Mouse (Mus musculus) embryonic facial prominence, embryonic 13.5 days (tissue): ENCODE results near the gene Slc22a15. TPM values are rescaled to one million over a fixed set of nuclear protein-coding genes. Genes with fewer than 3 reads are reported as not detected.

Experiments used
- ATAC-seq: fragments of 200-750 bp; cut with Nextera tagmentation; 2 replicates; pipeline ENCODE4 v1.8.0; 2017; ENCODE audit warnings: low read depth; ENCODE audit not compliant: insufficient number of reproducible peaks, insufficient read depth, low FRiP score, low TSS enrichment
- H3K27ac ChIP-seq: fragments of 300-500 bp; sonication (generic); 2 replicates; pipeline ENCODE4 v1.5.1; 2015; ENCODE audit warnings: moderate library complexity, mild to moderate bottlenecking, inconsistent platforms
- H3K27me3 ChIP-seq: fragments of 300-500 bp; sonication (generic); 2 replicates; pipeline ENCODE4 v1.6.1; 2015; ENCODE audit warnings: mild to moderate bottlenecking, inconsistent platforms
- H3K36me3 ChIP-seq: fragments of 300-500 bp; sonication (generic); 2 replicates; pipeline ENCODE4 v1.6.1; 2015; ENCODE audit warnings: mild to moderate bottlenecking, inconsistent platforms
- H3K4me1 ChIP-seq: fragments of 300-500 bp; sonication (generic); 2 replicates; pipeline ENCODE4 v1.6.1; 2015; ENCODE audit warnings: inconsistent platforms
- H3K4me2 ChIP-seq: fragments of 300-500 bp; sonication (generic); 2 replicates; pipeline ENCODE4 v1.6.1; 2015; ENCODE audit warnings: moderate library complexity, mild to moderate bottlenecking, inconsistent platforms
- H3K4me3 ChIP-seq: fragments of 300-500 bp; sonication (generic); 2 replicates; pipeline ENCODE4 v1.5.1; 2015; ENCODE audit warnings: mild to moderate bottlenecking, inconsistent platforms
- H3K9ac ChIP-seq: fragments of 300-500 bp; sonication (generic); 2 replicates; pipeline ENCODE4 v1.6.1; 2015; ENCODE audit warnings: mild to moderate bottlenecking, inconsistent platforms
- H3K9me3 ChIP-seq: fragments of 300-500 bp; sonication (generic); 2 replicates; pipeline ENCODE4 v1.6.1; 2016; ENCODE audit warnings: inconsistent platforms
- WGBS: fragments of 180-500 bp; shearing (Covaris S2); methylation state at CpG from one replicate; pipeline ENCODE4 v1.1.7; 2015; ENCODE audit warnings: mixed read lengths; 5-methylcytosine and 5-hydroxymethylcytosine counted together
- polyA plus RNA-seq: library from polyadenylated mRNA; unstranded; fragments of >200 nt; fragmentation: Nextera tagmentation; extraction: Ambion mirVana; gene quantifications from 2 replicates; pipeline ENCODE4 v1.2.1, GENCODE M21; 2015

Slc22a15 gene
- polyA plus RNA-seq, 1 experiment from 2014 or later = 5.6 TPM

DNA sequence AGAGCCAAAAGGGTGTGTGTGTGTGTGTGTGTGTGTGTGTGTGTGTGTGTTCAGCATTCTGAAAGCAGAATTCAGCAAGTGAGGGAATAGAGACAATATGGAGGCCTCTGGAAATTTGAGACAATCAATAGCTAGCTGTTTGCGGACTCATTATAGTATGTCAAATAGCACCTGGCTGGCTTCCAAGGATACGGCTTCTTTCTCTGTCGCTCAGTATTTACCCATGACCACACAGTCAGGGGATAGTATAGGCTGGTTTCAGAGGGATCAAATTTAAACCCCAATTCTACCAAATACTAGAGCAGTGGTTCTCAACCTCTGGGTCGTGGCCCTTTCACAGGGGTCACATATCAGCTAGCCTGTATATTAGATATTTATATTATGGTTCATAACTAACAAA, 39.2 kb downstream of the Slc22a15 start:
- ATAC-seq = no peak; the same call in 1 of the 2 replicates
- Histone ChIP-seq H3K9me3 (no peaks in the 10 kb centered on the region), H3K4me2 (no peak overlapping the region), H3K36me3 (peaks cover 7% of the 10 kb centered on the region; the same call in 1 of the 2 replicates), H3K4me1 (0 out of 2 replicates have a peak, but pooled peaks cover 12% of the 10 kb centered on the region), H3K27ac (no peak overlapping the region), H3K4me3 (no peak overlapping the region), H3K9ac (no peak overlapping the region), H3K27me3 (no peaks in the 10 kb centered on the region)
- 43% methylated on average over 4 of the region's 4 CpGs for WGBS

GRCm38 (mm10) chr3:101883902-101884301, 40.4 kb downstream of the Slc22a15 start:
- 67% methylated on average over 3 of the region's 3 CpGs for WGBS
- ATAC-seq = no peak

DNA sequence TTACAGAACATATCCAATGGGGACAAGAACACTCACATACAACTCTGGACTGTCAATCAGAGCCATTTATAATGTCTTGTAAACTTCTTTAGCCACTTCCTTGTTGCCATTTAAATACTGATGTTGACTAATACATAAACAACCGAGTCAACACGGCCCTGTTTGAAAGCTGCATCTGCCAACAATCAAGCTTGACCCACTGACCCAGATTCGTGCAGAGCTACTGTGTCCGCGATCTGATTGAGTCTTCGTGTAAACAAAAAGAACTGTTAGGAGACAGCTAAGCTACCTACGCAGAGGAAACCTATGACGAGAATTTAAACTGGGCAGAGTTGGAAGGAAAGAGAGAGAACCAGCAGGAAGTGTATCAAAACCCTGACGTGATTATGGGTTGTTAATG, 42.5 kb downstream of the Slc22a15 start:
- Histone ChIP-seq H3K36me3 (peaks cover 33% of the 10 kb centered on the region), H3K9ac (no peak overlapping the region), H3K4me2 (no peak overlapping the region), H3K4me1 (0 out of 2 replicates have a peak, but pooled peaks cover 8% of the 10 kb centered on the region), H3K27me3 (no peaks in the 10 kb centered on the region), H3K27ac (no peak overlapping the region), H3K9me3 (no peaks in the 10 kb centered on the region), H3K4me3 (no peak overlapping the region)
- 42% methylated on average over 9 of the region's 9 CpGs for WGBS
- ATAC-seq = no peak

More at GRCm38 (mm10) chr3:101883902-101884301, 40.4 kb downstream of the Slc22a15 start:
- no peak overlapping the region for H3K4me2 ChIP-seq
- no peak overlapping the region for H3K9ac ChIP-seq
- H3K27ac ChIP-seq = no peak overlapping the region
- peaks cover 18% of the 10 kb centered on the region for H3K36me3 ChIP-seq
- no peaks in the 10 kb centered on the region for H3K27me3 ChIP-seq
- 0 out of 2 replicates have a peak, but pooled peaks cover 12% of the 10 kb centered on the region for H3K4me1 ChIP-seq
- H3K9me3 ChIP-seq = no peaks in the 10 kb centered on the region
- H3K4me3 ChIP-seq = no peak overlapping the region

GRCm38 (mm10) chr3:101880818-101881217, 43.4 kb downstream of the Slc22a15 start:
- no peak overlapping the region for H3K4me2 ChIP-seq
- WGBS = 78% methylated on average over 6 of the region's 6 CpGs
- H3K4me1 ChIP-seq = peaks cover 2% of the 10 kb centered on the region; the same call in 1 of the 2 replicates
- H3K36me3 ChIP-seq = peaks cover 37% of the 10 kb centered on the region
- no peaks in the 10 kb centered on the region for H3K9me3 ChIP-seq
- no peaks in the 10 kb centered on the region for H3K27me3 ChIP-seq
- ATAC-seq = no peak
- no peak overlapping the region for H3K4me3 ChIP-seq
- H3K27ac ChIP-seq = no peak overlapping the region
- no peak overlapping the region for H3K9ac ChIP-seq

DNA sequence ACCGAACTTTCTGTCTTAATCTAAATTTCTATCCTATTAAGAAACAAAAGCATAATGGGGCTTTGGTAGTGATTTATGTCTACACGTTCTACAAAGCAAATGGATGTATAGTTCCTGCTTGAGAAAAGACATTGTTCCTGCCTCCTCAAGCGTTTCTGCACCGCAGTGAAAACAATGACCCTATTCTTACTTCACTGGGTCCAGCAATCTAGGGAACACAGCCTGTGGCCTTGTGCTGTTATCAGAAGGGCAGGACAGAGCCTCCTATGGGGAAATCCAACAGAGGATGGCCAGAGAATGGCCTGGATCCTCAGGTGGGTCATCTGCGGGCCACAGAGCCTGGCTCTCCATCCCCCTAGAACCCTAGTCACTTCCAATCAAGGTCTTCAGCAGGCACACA, 46.1 kb downstream of the Slc22a15 start:
- no peaks in the 10 kb centered on the region; the same call in 1 of the 2 replicates for H3K4me1 ChIP-seq
- H3K9me3 ChIP-seq = no peaks in the 10 kb centered on the region
- no peak for ATAC-seq
- H3K9ac ChIP-seq = no peak overlapping the region
- H3K4me2 ChIP-seq = no peak overlapping the region
- peaks cover 46% of the 10 kb centered on the region for H3K36me3 ChIP-seq
- no peak overlapping the region for H3K27ac ChIP-seq
- H3K4me3 ChIP-seq = no peak overlapping the region
- no peaks in the 10 kb centered on the region for H3K27me3 ChIP-seq
- 36% methylated on average over 5 of the region's 5 CpGs for WGBS

- 68% methylated on average over 7 of the region's 7 CpGs for WGBS
- Histone ChIP-seq H3K36me3 (peaks cover 46% of the 10 kb centered on the region), H3K4me1 (no peaks in the 10 kb centered on the region; the same call in 1 of the 2 replicates), H3K27ac (no peak overlapping the region), H3K4me2 (no peak overlapping the region), H3K27me3 (no peaks in the 10 kb centered on the region), H3K4me3 (no peak overlapping the region), H3K9me3 (no peaks in the 10 kb centered on the region), H3K9ac (no peak overlapping the region)
- ATAC-seq = no peak
Observed at GRCm38 (mm10) chr3:101876459-101877285, 47.6 kb downstream of the Slc22a15 start.

DNA sequence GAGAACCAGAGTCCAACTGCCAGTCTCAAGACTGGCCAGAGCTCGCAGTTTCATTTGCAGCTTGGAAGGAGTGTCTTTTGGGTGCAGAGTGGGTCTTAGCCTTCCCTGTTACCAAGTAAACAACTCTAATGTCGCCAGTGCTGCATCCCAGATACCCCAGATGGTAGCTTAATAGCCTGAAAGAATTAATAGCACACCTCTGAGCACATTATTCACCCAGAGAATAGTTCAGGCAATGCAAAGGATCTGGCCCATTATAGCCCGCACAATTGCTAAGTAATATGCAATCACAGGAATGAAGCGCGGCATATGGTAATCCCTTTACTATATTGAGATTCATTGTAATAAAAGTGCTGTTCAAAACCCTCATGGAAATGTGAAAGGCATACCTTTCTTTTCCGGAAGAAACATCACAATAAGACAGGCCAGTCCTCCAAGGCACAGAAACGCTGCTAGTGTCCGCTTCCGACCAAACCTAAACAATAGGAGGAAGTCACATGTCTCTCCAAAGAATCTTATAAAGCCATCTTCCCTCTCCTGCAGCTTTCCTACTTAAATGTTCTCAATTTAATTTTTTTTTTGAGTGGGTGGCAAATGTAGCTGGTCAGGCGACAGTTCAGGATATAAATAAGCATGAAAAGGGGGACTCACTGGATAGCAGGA, 48.9 kb downstream of the Slc22a15 start:
- peaks cover 46% of the 10 kb centered on the region for H3K36me3 ChIP-seq
- H3K4me1 ChIP-seq = no peaks in the 10 kb centered on the region; the same call in 1 of the 2 replicates
- no peak overlapping the region for H3K9ac ChIP-seq
- no peaks in the 10 kb centered on the region for H3K27me3 ChIP-seq
- no peak overlapping the region for H3K27ac ChIP-seq
- no peak overlapping the region for H3K4me3 ChIP-seq
- H3K9me3 ChIP-seq = no peaks in the 10 kb centered on the region
- no peak for ATAC-seq
- WGBS = 77% methylated on average over 10 of the region's 10 CpGs
- no peak overlapping the region for H3K4me2 ChIP-seq

DNA sequence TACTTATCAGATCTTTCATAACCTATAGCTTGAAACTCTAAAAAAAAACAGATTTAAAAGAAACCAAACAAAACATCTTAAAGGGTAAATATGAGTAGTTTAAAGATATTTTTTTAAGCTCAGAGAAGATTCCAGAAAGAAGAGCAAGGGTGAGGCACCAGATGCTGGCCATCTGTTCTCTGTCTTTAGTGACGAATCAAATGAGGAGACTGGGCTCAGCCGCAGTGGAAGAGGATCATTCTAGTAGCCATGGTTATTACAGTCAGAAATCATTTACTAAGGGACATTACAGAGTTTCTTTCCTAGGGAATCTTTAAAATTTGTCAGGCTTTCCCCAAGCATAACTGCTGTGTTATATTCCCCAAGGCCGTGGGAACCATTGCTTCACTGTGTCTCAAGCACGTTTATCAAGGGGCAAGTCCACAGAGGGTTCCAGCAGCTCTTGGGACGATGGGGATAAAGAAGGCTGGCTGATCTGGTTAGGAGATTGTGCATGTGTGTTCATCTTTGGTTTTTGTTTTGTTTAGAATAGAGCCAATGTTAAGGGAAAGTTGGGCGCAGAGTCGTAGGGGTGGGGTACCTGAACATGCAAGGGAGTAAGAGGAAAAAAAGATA, 51.1 kb downstream of the Slc22a15 start:
- no peak overlapping the region for H3K4me3 ChIP-seq
- WGBS = 70% methylated on average over 7 of the region's 7 CpGs
- H3K9ac ChIP-seq = no peak overlapping the region
- H3K4me1 ChIP-seq = no peaks in the 10 kb centered on the region; the same call in 1 of the 2 replicates
- no peak overlapping the region for H3K27ac ChIP-seq
- no peaks in the 10 kb centered on the region for H3K9me3 ChIP-seq
- H3K4me2 ChIP-seq = no peak overlapping the region
- no peaks in the 10 kb centered on the region for H3K27me3 ChIP-seq
- ATAC-seq = no peak
- H3K36me3 ChIP-seq = peaks cover 29% of the 10 kb centered on the region

DNA sequence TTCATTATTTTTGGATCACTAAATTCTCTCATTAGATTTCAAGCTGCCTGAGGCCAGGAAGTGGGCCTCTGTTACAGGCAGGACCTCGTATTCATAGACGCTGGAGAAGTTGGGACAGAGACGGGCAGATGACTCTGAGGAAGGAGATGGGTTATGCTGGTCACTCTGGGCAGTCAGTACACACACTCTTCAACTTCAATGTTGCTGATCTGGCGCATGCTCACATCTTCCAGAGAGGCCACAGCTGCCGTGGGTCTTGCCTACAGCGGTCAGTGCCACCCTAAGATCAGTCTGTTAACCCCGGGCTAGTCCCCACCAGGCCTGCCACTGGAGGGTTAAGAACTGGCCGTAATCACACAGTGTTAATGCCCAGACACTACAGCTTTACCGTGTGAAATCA, 52.3 kb downstream of the Slc22a15 start:
- no peak overlapping the region for H3K9ac ChIP-seq
- WGBS = 74% methylated on average over 9 of the region's 9 CpGs

DNA sequence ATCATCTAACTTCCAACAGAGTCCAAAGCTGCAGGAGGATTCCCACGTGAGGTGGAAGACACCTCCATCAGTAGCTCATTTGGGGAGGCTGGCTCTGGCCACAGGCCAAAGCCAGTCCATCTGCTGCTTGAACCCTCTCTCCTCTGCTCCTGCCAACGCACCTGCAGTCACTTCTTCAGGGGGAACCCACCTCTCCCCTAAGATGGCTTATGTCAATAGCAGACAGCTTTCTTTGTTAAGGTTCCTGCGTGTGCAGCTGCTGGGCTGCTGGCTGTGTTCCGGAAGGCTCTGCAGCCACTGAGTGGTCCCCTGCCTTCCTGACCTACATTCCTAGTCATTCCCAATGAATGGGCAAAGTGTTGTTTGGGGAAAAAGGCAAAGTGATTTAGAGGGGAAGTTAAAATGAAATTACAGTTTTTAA, 57.2 kb downstream of the Slc22a15 start:
- no peak overlapping the region for H3K4me2 ChIP-seq
- no peaks in the 10 kb centered on the region for H3K9me3 ChIP-seq
- no peak overlapping the region for H3K27ac ChIP-seq
- no peaks in the 10 kb centered on the region for H3K27me3 ChIP-seq
- H3K4me3 ChIP-seq = no peak overlapping the region
- no peak overlapping the region for H3K9ac ChIP-seq
- WGBS = 68% methylated on average over 4 of the region's 4 CpGs
- H3K36me3 ChIP-seq = peaks cover 20% of the 10 kb centered on the region
- ATAC-seq = no peak
- H3K4me1 ChIP-seq = no peaks in the 10 kb centered on the region

More for the DNA sequence above, 52.3 kb downstream of the Slc22a15 start:
- Histone ChIP-seq H3K36me3 (peaks cover 21% of the 10 kb centered on the region), H3K27me3 (no peaks in the 10 kb centered on the region), H3K9me3 (no peaks in the 10 kb centered on the region), H3K4me3 (no peak overlapping the region), H3K4me1 (no peaks in the 10 kb centered on the region; the same call in 1 of the 2 replicates), H3K4me2 (no peak overlapping the region), H3K27ac (no peak overlapping the region)
- ATAC-seq = no peak

GRCm38 (mm10) chr3:101861856-101862255, 62.4 kb downstream of the Slc22a15 start:
- H3K9ac ChIP-seq = no peak overlapping the region
- H3K27ac ChIP-seq = no peak overlapping the region
- no peak for ATAC-seq
- H3K9me3 ChIP-seq = no peaks in the 10 kb centered on the region
- H3K4me3 ChIP-seq = no peak overlapping the region
- WGBS = 65% methylated on average over 3 of the region's 3 CpGs
- no peak overlapping the region for H3K4me2 ChIP-seq
- no peaks in the 10 kb centered on the region for H3K27me3 ChIP-seq
- H3K36me3 ChIP-seq = peaks cover 49% of the 10 kb centered on the region
- no peaks in the 10 kb centered on the region for H3K4me1 ChIP-seq
